Mouse (Mus musculus) adrenal gland, adult 8-10 months (tissue): Measurements from ENCODE around the gene Got2. TPM values are rescaled to one million over a fixed set of nuclear protein-coding genes. Genes with fewer than 3 reads are reported as not detected.

Source experiments
- DNase-seq: peaks from one replicate; pipeline ENCODE4 v3.0.0; 2022
- total RNA-seq, 4 experiments: library from RNA; stranded (reverse); gene quantifications; 2 replicates each; pipeline ENCODE4 v1.2.4; 2022

Got2 gene
- total RNA-seq, 4 experiments from 2014 or later = 137 to 150 (median 143) TPM

GRCm38 (mm10) chr8:95817597-95817996 lies 70.8 kb downstream of the Got2 start:
- no peak for DNase-seq

- no peak for DNase-seq
Measured at GRCm38 (mm10) chr8:95816044-95816708, 72.2 kb downstream of the Got2 start.

Other genes starting within 250 kb of the Got2 start
- gene Ndrg4, start 211.6 kb downstream of the Got2 start, total RNA-seq = 10 to 100 TPM; 28.1 to 50.5 (median 39.7) TPM
- gene Setd6, start 172.7 kb downstream of the Got2 start, total RNA-seq = 10 to 100 TPM; 27.1 to 44.1 (median 39.6) TPM
- gene Cnot1, start 81.1 kb downstream of the Got2 start, total RNA-seq = 100 to 1,000 TPM; 150 to 189 (median 178) TPM
- 100 to 1,000 TPM in 2 of 4 experiments, 10 to 100 TPM in 2; 70.8 to 216 (median 120) TPM for gene Sap18b, start 63.2 kb downstream of the Got2 start, total RNA-seq
- gene Slc38a7, start 35.0 kb downstream of the Got2 start, total RNA-seq = 10 to 100 TPM; 21.9 to 27.3 (median 26.1) TPM